Comparison of ENCODE assay signal across 8 mouse cellular contexts in the genomic region with DNA sequence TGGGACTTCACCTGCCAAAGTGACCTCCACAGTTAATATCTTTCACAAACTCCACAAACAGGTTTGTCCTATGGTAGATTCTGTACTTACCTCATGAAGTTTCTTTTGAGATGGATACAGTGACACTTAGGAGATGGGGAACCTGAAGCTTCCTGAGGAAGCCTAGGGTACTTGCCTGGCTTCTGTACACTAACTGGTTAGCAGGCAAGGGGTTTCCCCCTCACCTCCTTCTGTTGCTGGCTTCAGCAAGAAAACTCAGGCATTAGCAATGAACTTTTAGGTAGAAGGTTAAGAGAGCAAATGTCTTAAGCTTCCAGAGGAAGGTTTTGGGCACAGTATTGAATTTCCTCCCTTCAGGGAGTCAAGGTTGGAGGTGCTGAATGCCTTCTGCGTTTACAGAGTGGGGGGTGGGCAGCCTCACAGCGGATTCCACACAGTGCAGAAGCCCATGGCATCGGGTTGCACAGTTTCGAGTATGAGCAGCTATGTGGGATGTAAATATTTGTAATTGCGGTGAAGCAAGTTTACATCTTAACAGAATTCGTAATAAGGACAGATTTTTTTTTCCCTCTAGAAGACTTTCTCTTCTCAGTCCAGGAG. TPM values are rescaled to one million over a fixed set of nuclear protein-coding genes. Genes with fewer than 3 reads are reported as not detected.
DNase-seq lines count a peak whose midpoint lies in the region; ATAC-seq lines count a peak whose summit lies in the region.
"Had no signal": no experiment of that assay in that cellular context is flagged by ENCODE, and none has a peak within 500 bp of the region (broad histone marks: within the 10 kb centered on the region; RNA-seq: fewer than 3 reads in every experiment).

No protein-coding gene starts in this region.

- peaks cover 47% of the 10 kb centered on the region for H3K4me1 ChIP-seq in liver, embryonic 11.5 days (replicated peaks; ENCODE audit: control insufficient read depth, insufficient read depth, low read length)
- H3K4me1 ChIP-seq in stomach, embryonic 14.5 days (ENCODE audit: control insufficient read depth, insufficient read depth, low read length) = peaks cover 50% of the 10 kb centered on the region

- H3K27me3 ChIP-seq in liver, embryonic 11.5 days (replicated peaks; ENCODE audit: control insufficient read depth, insufficient read depth, low read length) = no peaks in the 10 kb centered on the region
- no peaks in the 10 kb centered on the region for H3K27me3 ChIP-seq in stomach, embryonic 14.5 days (ENCODE audit: control insufficient read depth, insufficient read depth, low read length)
- H3K27me3 ChIP-seq: forebrain, embryonic 12.5 days had no signal

- H3K27ac ChIP-seq in liver, embryonic 11.5 days (ENCODE audit: low read depth, low read length) = peak overlapping the region; percentile 46; the same call in 1 of the 2 replicates
- peak overlapping the region; percentile 56 for H3K27ac ChIP-seq in stomach, embryonic 14.5 days (ENCODE audit: low read length)
- H3K27ac ChIP-seq: forebrain, embryonic 12.5 days had no signal

- 44% methylated on average over 6 of the region's 6 CpGs for WGBS in liver, embryonic 11.5 days
- WGBS in stomach, embryonic 14.5 days = 9% methylated on average over 6 of the region's 6 CpGs

- no peak overlapping the region for H3K4me3 ChIP-seq in liver, embryonic 11.5 days (ENCODE audit: low read depth, low read length)
- H3K4me3 ChIP-seq in stomach, embryonic 14.5 days (ENCODE audit: low read depth, low read length) = no peak overlapping the region
- H3K4me3 ChIP-seq: forebrain, embryonic 12.5 days had no signal

- no peaks in the 10 kb centered on the region for H3K9me3 ChIP-seq in liver, embryonic 11.5 days (ENCODE audit: control insufficient read depth, low read length)
- H3K9me3 ChIP-seq in stomach, embryonic 14.5 days (ENCODE audit: control insufficient read depth, low read depth, low read length) = no peaks in the 10 kb centered on the region
- H3K9me3 ChIP-seq: forebrain, embryonic 12.5 days had no signal

- no peak; the same call in 1 of the 2 replicates for ATAC-seq in liver, embryonic 11.5 days (replicated peaks; ENCODE audit: low FRiP score)
- ATAC-seq in stomach, embryonic 14.5 days (ENCODE audit: insufficient number of reproducible peaks, insufficient read depth, low FRiP score, low read depth) = no peak

- DNase-seq in liver, embryonic 11.5 days (ENCODE audit: low spot score) = no peak
- DNase-seq in liver = no peak
- DNase-seq in adipocyte (ENCODE audit: low spot score) = peak; percentile 35
- DNase-seq in induced T-regulatory cell, adult 2 months (ENCODE audit: low read depth) = peak; percentile 56
- no peak for DNase-seq in urinary bladder, adult 2 months (ENCODE audit: low spot score)
- DNase-seq in cerebellum, adult 8-10 months = no peak

- H3K36me3 ChIP-seq in liver, embryonic 11.5 days (ENCODE audit: control insufficient read depth, insufficient read depth, low read length) = no peaks in the 10 kb centered on the region; the same call in 1 of the 2 replicates
- no peaks in the 10 kb centered on the region for H3K36me3 ChIP-seq in stomach, embryonic 14.5 days (ENCODE audit: control insufficient read depth, insufficient read depth, low read length)

- peak overlapping the region; percentile 48; the same call in 1 of the 2 replicates for H3K4me2 ChIP-seq in liver, embryonic 11.5 days
- H3K4me2 ChIP-seq in stomach, embryonic 14.5 days (replicated peaks; ENCODE audit: low read depth, low read length) = peak overlapping the region; percentile 10
- H3K4me2 ChIP-seq: forebrain, embryonic 12.5 days had no signal

- no peak overlapping the region for H3K9ac ChIP-seq in liver, embryonic 11.5 days (ENCODE audit: low read depth, low read length)
- H3K9ac ChIP-seq in stomach, embryonic 14.5 days (replicated peaks; ENCODE audit: low read depth, low read length) = no peak overlapping the region
- H3K9ac ChIP-seq: forebrain, embryonic 12.5 days had no signal

RNA-seq across cellular contexts. Expression of gene Sipa1l1, which starts 20.1 kb away (rescaled TPM):
- polyA plus RNA-seq in liver, embryonic 11.5 days (2014; fragmentation: Nextera tagmentation; extraction: Ambion mirVana) = 21.0 and 21.1 TPM in 2 replicates
- polyA plus RNA-seq in stomach, embryonic 14.5 days (2014; fragmentation: Nextera tagmentation; extraction: Ambion mirVana) = 44.0 and 44.2 TPM in 2 replicates
- polyA plus RNA-seq in urinary bladder, adult 2 months (2012; rRNA removed) = 17.5 and 21.7 TPM in 2 replicates

Comparison
In these comparisons a context has a peak if more than half of its experiments do, and no peak if none do; other contexts are left out.
1. DNase-seq: peak in adipocyte (single experiment) and induced T-regulatory cell, adult 2 months (single experiment); none in liver, embryonic 11.5 days (single experiment), liver (single experiment), urinary bladder, adult 2 months (single experiment) and cerebellum, adult 8-10 months (single experiment).